Comparison of ENCODE assay signal across 8 mouse cellular contexts in the genomic region with DNA sequence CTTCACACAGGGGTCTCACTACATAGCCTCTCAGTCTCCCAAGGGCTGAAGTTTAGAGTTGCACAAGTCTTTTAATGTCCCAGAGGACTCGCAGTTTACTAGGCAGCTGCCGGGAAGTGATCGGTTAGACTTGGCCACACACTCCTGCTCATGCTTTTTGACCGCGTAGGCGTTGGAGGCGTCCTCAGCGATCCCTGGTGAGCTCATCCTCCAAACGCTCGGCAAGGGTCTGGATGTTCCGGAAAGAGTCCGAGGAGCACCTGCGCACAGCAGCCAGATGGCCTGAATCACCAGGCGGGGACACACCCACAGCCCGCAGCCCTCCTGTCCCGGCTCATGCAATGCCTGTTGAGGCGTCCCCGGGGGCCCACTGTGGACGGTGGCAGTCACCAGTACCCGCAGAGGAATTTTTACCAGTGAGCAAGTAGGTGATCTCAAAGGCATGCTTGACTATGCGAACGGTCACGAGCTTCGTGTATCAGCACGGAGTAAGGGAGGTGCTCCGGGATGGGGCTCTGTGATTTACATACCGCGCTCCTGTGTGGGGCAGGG. TPM values are rescaled to one million over a fixed set of nuclear protein-coding genes. Genes with fewer than 3 reads are reported as not detected.
A peak's percentile ranks its signal among the peaks of the same experiment; 100 is the strongest.
DNase-seq lines count a peak whose midpoint lies in the region; ATAC-seq and TF ChIP-seq lines count a peak whose summit lies in the region.

No protein-coding gene starts in this region.

- intact Hi-C loops in left cerebral cortex, adult 2 months (cut with DNase I): no loop called here
- intact Hi-C loops in left cerebral cortex, postnatal 14 days (cut with DNase I): no loop called here

- no peaks in the 10 kb centered on the region for H3K9me3 ChIP-seq in intestine, postnatal 0 days (ENCODE audit: control insufficient read depth)
- no peaks in the 10 kb centered on the region for H3K9me3 ChIP-seq in lung, embryonic 14.5 days (ENCODE audit: low read depth, low read length)

- H3K27me3 ChIP-seq in intestine, postnatal 0 days (replicated peaks; ENCODE audit: control insufficient read depth, insufficient read depth, low read length): no peaks in the 10 kb centered on the region
- no peaks in the 10 kb centered on the region for H3K27me3 ChIP-seq in lung, embryonic 14.5 days (ENCODE audit: insufficient read depth, low read length)

- TF ChIP-seq CTCF in left cerebral cortex, adult 2 months (IDR thresholded peaks at IDR 0.05): no peak
- TF ChIP-seq CTCF in intestine, postnatal 0 days (IDR thresholded peaks at IDR 0.05; ENCODE audit: low read depth): no peak
- no peak for TF ChIP-seq CTCF in lung, embryonic 14.5 days (IDR thresholded peaks at IDR 0.05; ENCODE audit: low read depth)

- ATAC-seq in intestine, postnatal 0 days: peak; percentile 34
- peak; percentile 9; the same call in 1 of the 2 replicates for ATAC-seq in lung, embryonic 14.5 days (ENCODE audit: insufficient read depth)

- WGBS in intestine, postnatal 0 days: 1% methylated on average over 28 of the region's 28 CpGs
- WGBS in lung, embryonic 14.5 days: 2% methylated on average over 28 of the region's 28 CpGs

- 0 out of 2 replicates have a peak overlapping the region, but pooled peaks have one; percentile 45 for H3K9ac ChIP-seq in intestine, postnatal 0 days (ENCODE audit: low read depth, low read length)
- peak overlapping the region; percentile 27 for H3K9ac ChIP-seq in lung, embryonic 14.5 days

- H3K4me1 ChIP-seq in intestine, postnatal 0 days (replicated peaks; ENCODE audit: control insufficient read depth, insufficient read depth, low read length): no peaks in the 10 kb centered on the region
- H3K4me1 ChIP-seq in lung, embryonic 14.5 days (ENCODE audit: insufficient read depth): 0 out of 2 replicates have a peak, but pooled peaks cover 5% of the 10 kb centered on the region

- peak overlapping the region; percentile 3; the same call in 1 of the 2 replicates for H3K27ac ChIP-seq in left cerebral cortex, adult 2 months
- H3K27ac ChIP-seq in intestine, postnatal 0 days (ENCODE audit: low read depth, low read length): peak overlapping the region; percentile 17; the same call in 1 of the 2 replicates
- H3K27ac ChIP-seq in lung, embryonic 14.5 days (ENCODE audit: low read depth): peak overlapping the region; percentile 31; the same call in 1 of the 2 replicates

- no peaks in the 10 kb centered on the region for H3K36me3 ChIP-seq in intestine, postnatal 0 days (ENCODE audit: control insufficient read depth, insufficient read depth)
- H3K36me3 ChIP-seq in lung, embryonic 14.5 days (ENCODE audit: insufficient read depth): no peaks in the 10 kb centered on the region

- DNase-seq in left cerebral cortex, adult 2 months (ENCODE audit: extremely low spot score in 1 of 2, low spot score in 2 of 2): no peak
- no peak for DNase-seq in left cerebral cortex, postnatal 14 days (ENCODE audit: low spot score in 2 of 2)
- peak; percentile 56 to 64 for DNase-seq in cerebellum, postnatal 36 days
- DNase-seq in heart, adult 11 months: peak; percentile 99
- DNase-seq in lung, embryonic 14.5 days: peak; percentile 74
- peak; percentile 28 for DNase-seq in ovary, postnatal 10 days (ENCODE audit: low spot score)
- DNase-seq in layer of hippocampus, postnatal 14 days (ENCODE audit: low spot score in 2 of 2): no peak

- no peak overlapping the region; the same call in 1 of the 2 replicates for H3K4me3 ChIP-seq in left cerebral cortex, adult 2 months
- H3K4me3 ChIP-seq in intestine, postnatal 0 days (ENCODE audit: low read depth, low read length): no peak overlapping the region
- H3K4me3 ChIP-seq in lung, embryonic 14.5 days (ENCODE audit: low read depth, low read length): peak overlapping the region; percentile 20; the same call in 1 of the 2 replicates

- H3K4me2 ChIP-seq in intestine, postnatal 0 days (replicated peaks; ENCODE audit: low read depth): peak overlapping the region; percentile 53
- H3K4me2 ChIP-seq in lung, embryonic 14.5 days: peak overlapping the region; percentile 66

RNA-seq across cellular contexts. Expression of gene Sirt4, which starts 7.3 kb away (rescaled TPM):
- total RNA-seq in left cerebral cortex, adult 2 months (2021): 10 to 100 TPM; 40.7 to 43.5 TPM
- total RNA-seq in left cerebral cortex, postnatal 14 days (2021): 10 to 100 TPM; 27.4 to 27.7 TPM
- 5.0 and 6.4 TPM in 2 replicates for polyA plus RNA-seq in intestine, postnatal 0 days (2015; fragmentation: Nextera tagmentation; extraction: Ambion mirVana)
- 22.8 and 23.9 TPM in 2 replicates for polyA plus RNA-seq in lung, embryonic 14.5 days (2014; fragmentation: Nextera tagmentation; extraction: Ambion mirVana)
- 10 to 100 TPM; 25.8 to 28.3 TPM for total RNA-seq in layer of hippocampus, postnatal 14 days (2021)

RNA-seq across cellular contexts. Expression of gene Pxn, which starts 14.6 kb away (rescaled TPM):
- total RNA-seq in left cerebral cortex, adult 2 months (2021): 10 to 100 TPM; 22.8 to 25.7 TPM
- total RNA-seq in left cerebral cortex, postnatal 14 days (2021): 10 to 100 TPM; 20.8 to 22.1 TPM
- polyA plus RNA-seq in intestine, postnatal 0 days (2015; fragmentation: Nextera tagmentation; extraction: Ambion mirVana): 65.1 and 71.1 TPM in 2 replicates
- polyA plus RNA-seq in lung, embryonic 14.5 days (2014; fragmentation: Nextera tagmentation; extraction: Ambion mirVana): 22.3 and 25.2 TPM in 2 replicates
- 10 to 100 TPM; 33.1 to 38.7 TPM for total RNA-seq in layer of hippocampus, postnatal 14 days (2021)

RNA-seq across cellular contexts. Expression of gene Pla2g1b, which starts 25.8 kb away (rescaled TPM):
- total RNA-seq in left cerebral cortex, adult 2 months (2021): not detected
- not detected for total RNA-seq in left cerebral cortex, postnatal 14 days (2021)
- 0.78 and 0.98 TPM in 2 replicates for polyA plus RNA-seq in intestine, postnatal 0 days (2015; fragmentation: Nextera tagmentation; extraction: Ambion mirVana)
- polyA plus RNA-seq in lung, embryonic 14.5 days (2014; fragmentation: Nextera tagmentation; extraction: Ambion mirVana): 4.5 and 5.6 TPM in 2 replicates
- total RNA-seq in layer of hippocampus, postnatal 14 days (2021): not detected

Comparison
In these comparisons a context has a peak if more than half of its experiments do, and no peak if none do; other contexts are left out.
1. DNase-seq: peak in cerebellum, postnatal 36 days (2 of 2), heart, adult 11 months (single experiment), lung, embryonic 14.5 days (single experiment) and ovary, postnatal 10 days (single experiment); none in left cerebral cortex, adult 2 months (0 of 2), left cerebral cortex, postnatal 14 days (0 of 2) and layer of hippocampus, postnatal 14 days (0 of 2).
2. Peak in every context shown above with its lines, with median percentiles within 50 percentile points of each other: H3K27ac ChIP-seq.